Mouse (Mus musculus): ENCODE data around the gene Ccdc82. TPM values are rescaled to one million over a fixed set of nuclear protein-coding genes. Genes with fewer than 3 reads are reported as not detected.

Ccdc82 gene
- polyA plus RNA-seq, 1 experiment from 2014 or later, result 15.8 TPM

DNA sequence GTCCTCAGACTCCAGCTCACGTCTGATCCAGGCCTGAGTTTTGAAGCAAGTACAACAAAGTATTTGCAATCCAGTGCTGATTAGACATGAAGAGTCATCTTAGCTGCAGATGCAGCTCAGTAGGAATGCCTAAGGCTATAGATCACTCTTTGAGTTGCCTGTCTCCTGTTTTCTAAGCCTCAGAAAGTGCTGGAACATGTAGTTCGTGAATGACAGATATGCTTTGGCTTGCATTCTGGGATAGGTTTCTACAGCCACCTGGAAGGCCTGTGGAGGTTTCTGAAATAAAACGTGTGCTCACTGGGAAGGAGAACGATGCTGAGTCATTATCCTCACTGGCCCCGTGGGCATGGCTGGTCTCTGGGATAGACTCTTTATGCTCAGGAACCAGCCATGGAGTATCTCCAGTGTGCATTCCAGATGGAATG lies 67.8 kb downstream of the Ccdc82 start:
- H3K4me3 ChIP-seq (replicated peaks; ENCODE audit: low read depth, low read length), result no peak overlapping the region
- peaks cover 11% of the 10 kb centered on the region for H3K4me1 ChIP-seq (ENCODE audit: control insufficient read depth, insufficient read depth, low read length)
- H3K27ac ChIP-seq (replicated peaks; ENCODE audit: low read depth, low read length), result no peak overlapping the region
- DNase-seq, result no peak
- no peak for ATAC-seq (ENCODE audit: low FRiP score, low TSS enrichment)
- no peak overlapping the region for H3K9ac ChIP-seq (replicated peaks; ENCODE audit: low read length)
- H3K27me3 ChIP-seq (ENCODE audit: control insufficient read depth, insufficient read depth, low read length), result no peaks in the 10 kb centered on the region
- no peak overlapping the region for H3K4me2 ChIP-seq (ENCODE audit: low read length)
- 79% methylated on average over 5 of the region's 5 CpGs for WGBS
- H3K9me3 ChIP-seq (ENCODE audit: control insufficient read depth, low read length), result no peaks in the 10 kb centered on the region
- H3K36me3 ChIP-seq (ENCODE audit: control insufficient read depth, insufficient read depth, low read length), result no peaks in the 10 kb centered on the region

DNA sequence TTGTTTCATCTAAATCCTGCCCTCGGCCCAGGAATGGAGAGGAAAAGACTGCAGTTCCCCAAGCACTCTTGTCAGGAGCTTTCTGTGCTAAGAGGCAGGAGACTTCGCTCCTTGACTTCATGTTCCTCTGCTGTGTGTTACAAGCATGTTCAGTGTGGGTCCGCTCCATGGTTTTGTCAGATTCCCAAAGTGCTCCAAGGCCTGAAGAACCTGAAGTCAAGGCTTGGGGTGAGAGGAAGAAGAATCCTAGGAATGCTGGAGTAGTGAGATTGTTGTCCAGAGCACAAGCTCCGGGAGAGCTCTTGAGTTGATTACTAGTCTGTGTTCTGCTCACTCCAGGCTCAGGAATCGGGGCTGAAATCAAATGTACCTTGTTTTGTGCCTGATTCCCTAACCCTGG lies 68.6 kb downstream of the Ccdc82 start:
- DNase-seq (no peak), ATAC-seq (ENCODE audit: low FRiP score, low TSS enrichment) (no peak)
- Histone ChIP-seq H3K27me3 (ENCODE audit: control insufficient read depth, insufficient read depth, low read length) (no peaks in the 10 kb centered on the region), H3K9ac (replicated peaks; ENCODE audit: low read length) (no peak overlapping the region), H3K27ac (replicated peaks; ENCODE audit: low read depth, low read length) (no peak overlapping the region), H3K4me2 (ENCODE audit: low read length) (no peak overlapping the region), H3K4me1 (ENCODE audit: control insufficient read depth, insufficient read depth, low read length) (peaks cover 3% of the 10 kb centered on the region), H3K9me3 (ENCODE audit: control insufficient read depth, low read length) (no peaks in the 10 kb centered on the region), H3K36me3 (ENCODE audit: control insufficient read depth, insufficient read depth, low read length) (no peaks in the 10 kb centered on the region), H3K4me3 (replicated peaks; ENCODE audit: low read depth, low read length) (no peak overlapping the region)
- 88% methylated on average over 5 of the region's 5 CpGs for WGBS

DNA sequence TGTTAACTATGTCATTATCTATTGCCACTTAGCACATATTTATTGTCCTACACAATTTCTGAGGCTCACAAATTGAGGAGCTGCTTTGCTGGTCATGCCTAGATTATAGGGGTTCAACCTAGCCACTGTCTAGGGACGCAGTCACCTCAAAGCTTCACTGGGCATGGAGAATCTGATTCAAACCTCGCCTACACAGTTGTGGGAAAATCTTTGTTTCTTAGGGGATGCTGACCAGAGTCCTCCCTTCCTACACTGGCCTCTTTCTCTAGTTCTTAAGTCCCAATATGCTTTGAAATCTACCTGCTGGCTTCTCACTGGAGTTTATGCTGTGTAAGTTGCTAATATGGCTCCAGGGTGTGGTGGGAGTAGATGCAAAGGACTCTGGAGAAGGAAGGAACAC lies 72.8 kb downstream of the Ccdc82 start:
- Histone ChIP-seq H3K4me1 (ENCODE audit: control insufficient read depth, insufficient read depth, low read length) (no peaks in the 10 kb centered on the region), H3K36me3 (ENCODE audit: control insufficient read depth, insufficient read depth, low read length) (no peaks in the 10 kb centered on the region), H3K4me2 (ENCODE audit: low read length) (no peak overlapping the region), H3K9me3 (ENCODE audit: control insufficient read depth, low read length) (no peaks in the 10 kb centered on the region), H3K4me3 (replicated peaks; ENCODE audit: low read depth, low read length) (no peak overlapping the region), H3K9ac (replicated peaks; ENCODE audit: low read length) (no peak overlapping the region), H3K27ac (replicated peaks; ENCODE audit: low read depth, low read length) (no peak overlapping the region), H3K27me3 (ENCODE audit: control insufficient read depth, insufficient read depth, low read length) (no peaks in the 10 kb centered on the region)
- ATAC-seq (ENCODE audit: low FRiP score, low TSS enrichment) (no peak), DNase-seq (no peak)
- 94% methylated on average over 2 of the region's 2 CpGs for WGBS

DNA sequence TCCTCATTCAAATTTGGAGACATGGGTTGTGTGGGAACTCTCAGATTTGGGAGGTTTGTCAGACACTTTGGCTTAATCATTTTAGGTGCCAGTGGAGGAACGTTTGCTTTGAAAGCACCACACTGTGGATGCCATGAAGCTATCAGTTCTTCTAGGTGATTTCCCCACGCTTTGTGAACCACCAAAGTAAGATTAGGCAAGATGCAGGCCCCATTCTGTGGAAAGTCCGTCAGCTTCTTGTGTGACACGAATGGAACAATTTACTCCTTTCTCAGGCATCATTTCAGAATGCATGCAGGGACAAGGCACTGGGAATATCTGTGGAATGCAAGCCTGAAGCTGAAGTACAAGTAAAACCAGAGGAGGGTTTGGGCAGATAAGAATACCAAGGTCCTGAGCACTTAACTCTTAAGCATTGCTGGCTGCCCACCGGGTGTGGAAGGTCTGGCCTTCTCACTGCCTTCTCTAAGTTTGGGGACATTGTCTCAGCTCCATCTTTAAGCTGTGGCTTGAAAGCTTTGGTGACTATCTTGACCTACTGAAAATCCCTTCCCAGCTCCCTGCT lies 74.1 kb downstream of the Ccdc82 start:
- no peak for ATAC-seq (ENCODE audit: low FRiP score, low TSS enrichment)
- WGBS, result 89% methylated on average over 5 of the region's 5 CpGs
- H3K4me2 ChIP-seq (ENCODE audit: low read length), result no peak overlapping the region
- H3K4me3 ChIP-seq (replicated peaks; ENCODE audit: low read depth, low read length), result no peak overlapping the region
- H3K36me3 ChIP-seq (ENCODE audit: control insufficient read depth, insufficient read depth, low read length), result no peaks in the 10 kb centered on the region
- H3K4me1 ChIP-seq (ENCODE audit: control insufficient read depth, insufficient read depth, low read length), result no peaks in the 10 kb centered on the region
- no peaks in the 10 kb centered on the region for H3K27me3 ChIP-seq (ENCODE audit: control insufficient read depth, insufficient read depth, low read length)
- no peak for DNase-seq
- H3K9ac ChIP-seq (replicated peaks; ENCODE audit: low read length), result no peak overlapping the region
- no peak overlapping the region for H3K27ac ChIP-seq (replicated peaks; ENCODE audit: low read depth, low read length)
- H3K9me3 ChIP-seq (ENCODE audit: control insufficient read depth, low read length), result no peaks in the 10 kb centered on the region

DNA sequence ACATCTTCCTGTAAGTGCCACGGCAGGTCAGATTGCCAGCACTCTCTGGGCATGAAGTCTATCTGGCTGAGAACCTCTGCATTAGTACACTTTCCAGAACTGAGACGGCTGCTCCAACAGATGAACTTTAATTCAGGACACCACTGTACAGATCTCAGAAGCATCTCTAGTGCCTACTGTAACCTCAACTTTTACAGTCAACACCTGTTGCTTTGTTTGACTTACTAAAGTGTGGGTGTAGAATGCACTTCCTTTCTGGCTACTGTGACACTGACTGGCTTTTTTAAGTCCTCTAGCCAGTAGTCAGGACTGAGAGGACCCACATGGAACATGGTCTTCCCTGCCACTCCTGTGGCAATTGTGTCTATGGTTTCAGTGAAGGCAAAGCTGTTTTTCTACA lies 76.3 kb downstream of the Ccdc82 start:
- Histone ChIP-seq H3K4me1 (ENCODE audit: control insufficient read depth, insufficient read depth, low read length) (no peaks in the 10 kb centered on the region), H3K9me3 (ENCODE audit: control insufficient read depth, low read length) (no peaks in the 10 kb centered on the region), H3K4me2 (ENCODE audit: low read length) (no peak overlapping the region), H3K4me3 (replicated peaks; ENCODE audit: low read depth, low read length) (no peak overlapping the region), H3K36me3 (ENCODE audit: control insufficient read depth, insufficient read depth, low read length) (no peaks in the 10 kb centered on the region), H3K9ac (replicated peaks; ENCODE audit: low read length) (no peak overlapping the region), H3K27me3 (ENCODE audit: control insufficient read depth, insufficient read depth, low read length) (no peaks in the 10 kb centered on the region), H3K27ac (replicated peaks; ENCODE audit: low read depth, low read length) (no peak overlapping the region)
- WGBS, result 83% methylated on average over 2 of the region's 2 CpGs
- no peak for DNase-seq
- ATAC-seq (ENCODE audit: low FRiP score, low TSS enrichment), result no peak

DNA sequence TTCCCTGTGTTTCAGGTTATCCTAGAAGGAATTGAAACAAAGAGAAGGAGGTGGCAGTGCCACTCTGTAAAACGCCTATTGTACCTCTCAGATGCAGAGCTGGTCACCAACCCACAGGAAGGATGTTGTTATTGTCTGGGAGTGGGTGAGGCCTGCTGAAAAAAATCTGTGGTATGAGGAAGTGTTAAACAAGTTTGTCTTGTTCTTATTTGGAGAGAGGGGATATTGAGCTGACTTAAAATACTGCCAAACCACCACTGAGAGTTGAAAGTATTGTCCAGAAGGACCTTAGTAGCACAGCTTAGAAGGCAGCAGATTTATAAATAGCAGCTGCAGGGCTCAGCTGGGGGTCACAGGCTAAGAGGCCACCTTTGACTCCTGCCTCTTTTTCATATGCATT lies 76.9 kb downstream of the Ccdc82 start:
- ATAC-seq (ENCODE audit: low FRiP score, low TSS enrichment), result no peak
- Histone ChIP-seq H3K9ac (replicated peaks; ENCODE audit: low read length) (no peak overlapping the region), H3K4me2 (ENCODE audit: low read length) (no peak overlapping the region), H3K36me3 (ENCODE audit: control insufficient read depth, insufficient read depth, low read length) (no peaks in the 10 kb centered on the region), H3K4me3 (replicated peaks; ENCODE audit: low read depth, low read length) (no peak overlapping the region), H3K27me3 (ENCODE audit: control insufficient read depth, insufficient read depth, low read length) (no peaks in the 10 kb centered on the region), H3K9me3 (ENCODE audit: control insufficient read depth, low read length) (no peaks in the 10 kb centered on the region), H3K27ac (replicated peaks; ENCODE audit: low read depth, low read length) (0 out of 2 replicates have a peak overlapping the region, but pooled peaks have one; percentile 20), H3K4me1 (ENCODE audit: control insufficient read depth, insufficient read depth, low read length) (no peaks in the 10 kb centered on the region)
- DNase-seq, result no peak
- 34% methylated on average over 1 of the region's 1 CpGs for WGBS

Other genes with a start within 250 kb of the Ccdc82 start
- 11.6 and 12.0 TPM in 2 replicates for gene Jrkl, start 1.1 kb upstream of the Ccdc82 start, polyA plus RNA-seq (2014; fragmentation: Nextera tagmentation; extraction: Ambion mirVana)
- gene Maml2, start 51.0 kb downstream of the Ccdc82 start, polyA plus RNA-seq (2014; fragmentation: Nextera tagmentation; extraction: Ambion mirVana), result 7.7 and 12.1 TPM in 2 replicates
- gene Gm17571, start 199.8 kb downstream of the Ccdc82 start, polyA plus RNA-seq (2014; fragmentation: Nextera tagmentation; extraction: Ambion mirVana), result not detected in 2 replicates